Mouse (Mus musculus) embryonic fibroblast, embryonic 13.5 days (primary cell): ENCODE results near the gene Vdr.

ENCODE experiments used
- CTCF ChIP-seq: IDR thresholded peaks from 2 replicates; pipeline ENCODE4 v1.5.1; 2011; ENCODE audit warnings: mild to moderate bottlenecking, control low read depth, low read length, moderate library complexity, borderline replicate concordance; ENCODE audit not compliant: insufficient read depth
- POLR2A ChIP-seq: IDR thresholded peaks from 2 replicates; pipeline ENCODE4 v1.6.1; 2011; ENCODE audit warnings: low read depth, mild to moderate bottlenecking, control low read depth, low read length, moderate library complexity

- no peak for TF ChIP-seq CTCF
- no peak for TF ChIP-seq POLR2A
Observed at GRCm38 (mm10) chr15:97824042-97824441, 86.4 kb downstream of the Vdr start.
